ENCODE assay signal across 22 mouse cellular contexts in genomic region chr6:100222927-100223326, GRCm38 (mm10).
"Had no signal": no experiment of that assay in that cellular context is flagged by ENCODE, and none has a peak within 500 bp of the region (broad histone marks: within the 10 kb centered on the region; RNA-seq: fewer than 3 reads in every experiment).

No protein-coding gene starts in this region.

- H3K9me3 ChIP-seq: heart, embryonic 10.5 days; heart, embryonic 12.5 days; intestine, embryonic 15.5 days; kidney, embryonic 15.5 days; limb, embryonic 13.5 days; limb, embryonic 15.5 days; liver, embryonic 12.5 days had no signal

- H3K27me3 ChIP-seq: heart, embryonic 12.5 days; intestine, embryonic 15.5 days; limb, embryonic 13.5 days; limb, embryonic 15.5 days; liver, embryonic 12.5 days had no signal

- H3K27ac ChIP-seq: heart, embryonic 10.5 days; hindbrain, embryonic 14.5 days; intestine, embryonic 15.5 days; kidney, embryonic 15.5 days; kidney, postnatal 0 days; limb, embryonic 13.5 days; limb, embryonic 15.5 days; liver, embryonic 12.5 days; liver, embryonic 14.5 days had no signal

- H3K36me3 ChIP-seq: intestine, embryonic 15.5 days had no signal

- H3K9ac ChIP-seq: heart, embryonic 12.5 days; hindbrain, embryonic 14.5 days; intestine, embryonic 15.5 days; kidney, embryonic 15.5 days; limb, embryonic 13.5 days; limb, embryonic 15.5 days; liver, embryonic 12.5 days; liver, embryonic 14.5 days had no signal

- H3K4me3 ChIP-seq: heart, embryonic 10.5 days; heart, embryonic 12.5 days; intestine, embryonic 15.5 days; kidney, embryonic 15.5 days; limb, embryonic 13.5 days; limb, embryonic 15.5 days; liver, embryonic 12.5 days had no signal

- DNase-seq: gastrocnemius, postnatal 14 days; gastrocnemius, postnatal 36 days; heart, adult 18-20 months; heart, postnatal 10 days; heart, postnatal 36 days; kidney, adult 18-20 months; kidney, adult 9 months; kidney, postnatal 14 days; kidney, postnatal 36 days; layer of hippocampus, adult 9-11 months; layer of hippocampus, postnatal 36 days; left cerebral cortex, postnatal 4 days had no signal
